Mouse (Mus musculus) forebrain, embryonic 10.5 days (tissue): ENCODE data around the gene Crkl. TPM values are rescaled to one million over a fixed set of nuclear protein-coding genes. Genes with fewer than 3 reads are reported as not detected.

Experiments used
- DNase-seq: peaks from one replicate; pipeline ENCODE4 v3.0.0-alpha.2; 2017; ENCODE audit warnings: low spot score; ENCODE audit errors: extremely low spot score
- H3K27ac ChIP-seq: fragments of 300-500 bp; sonication (generic); 2 replicates; pipeline ENCODE4 v1.5.1; 2016; ENCODE audit warnings: mild to moderate bottlenecking
- H3K27me3 ChIP-seq: fragments of 300-500 bp; sonication (generic); 2 replicates; pipeline ENCODE4 v1.6.1; 2016; ENCODE audit warnings: mild to moderate bottlenecking; ENCODE audit not compliant: poor library complexity, severe bottlenecking
- H3K36me3 ChIP-seq: fragments of 300-500 bp; sonication (generic); replicated peaks from 2 replicates; pipeline ENCODE4 v1.6.1; 2016; ENCODE audit warnings: mild to moderate bottlenecking, moderate library complexity
- H3K4me1 ChIP-seq: fragments of 300-500 bp; sonication (generic); 2 replicates; pipeline ENCODE4 v1.6.1; 2016
- H3K4me3 ChIP-seq: fragments of 300-500 bp; sonication (generic); 2 replicates; pipeline ENCODE4 v1.5.1; 2016; ENCODE audit warnings: mild to moderate bottlenecking, moderate library complexity
- H3K9me3 ChIP-seq: fragments of 300-500 bp; sonication (generic); 2 replicates; pipeline ENCODE4 v1.6.1; 2016; ENCODE audit warnings: mild to moderate bottlenecking, moderate library complexity
- WGBS: fragments of 180-500 bp; shearing (Covaris S2); methylation state at CpG from one replicate; pipeline ENCODE4 v1.1.7; 2016; 5-methylcytosine and 5-hydroxymethylcytosine counted together
- polyA plus RNA-seq: library from polyadenylated mRNA; unstranded; fragments of >200 nt; fragmentation: Nextera tagmentation; extraction: Ambion mirVana; gene quantifications from 2 replicates; pipeline ENCODE4 v1.2.1, GENCODE M21; 2016

The Crkl gene
- polyA plus RNA-seq, 1 experiment from 2014 or later, result 72.9 TPM

DNA sequence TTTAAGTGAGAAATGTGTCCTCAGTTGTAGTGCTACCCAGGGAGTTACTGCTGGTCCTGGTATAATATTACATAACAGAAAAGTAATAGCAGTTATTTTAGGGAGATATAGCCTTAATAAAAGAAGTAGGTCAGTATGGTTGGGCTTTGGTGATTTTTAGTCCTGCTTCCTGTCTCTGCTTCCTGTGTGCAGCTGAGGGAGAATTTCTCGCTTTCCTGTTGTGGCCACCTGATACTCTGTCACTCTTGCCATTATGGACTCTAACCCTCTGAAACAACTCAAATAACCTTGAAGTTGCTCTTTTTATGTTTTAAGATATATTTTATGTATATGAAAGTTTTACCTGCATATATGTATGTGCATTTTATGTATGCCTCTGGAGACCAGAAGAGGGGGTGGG lies 9.8 kb downstream of the Crkl start:
- DNase-seq, result no peak
- Histone ChIP-seq H3K36me3 (peaks cover 84% of the 10 kb centered on the region), H3K27me3 (no peaks in the 10 kb centered on the region), H3K4me3 (no peak overlapping the region), H3K9me3 (no peaks in the 10 kb centered on the region; the same call in 1 of the 2 replicates), H3K4me1 (no peaks in the 10 kb centered on the region), H3K27ac (no peak overlapping the region)
- WGBS, result 91% methylated on average over 1 of the region's 1 CpGs

DNA sequence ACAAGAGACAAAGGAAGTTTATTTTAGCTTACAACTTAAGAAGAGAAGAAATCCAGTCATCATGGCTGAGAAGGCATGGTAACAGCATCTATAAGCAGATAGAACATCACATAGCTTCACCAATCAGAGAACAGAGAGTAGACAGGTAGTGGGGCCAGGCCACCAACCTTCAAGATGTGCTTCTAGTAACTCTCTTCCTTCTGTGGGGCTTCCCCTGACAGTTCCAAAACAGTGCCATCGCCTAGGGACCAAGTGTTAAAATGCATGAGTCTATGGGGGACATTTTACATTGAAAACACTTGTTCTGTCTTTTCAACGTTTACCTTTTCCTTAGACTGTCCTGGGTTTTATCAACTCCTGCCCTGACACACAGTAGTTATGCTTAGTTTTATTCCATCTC lies 11.4 kb downstream of the Crkl start:
- Histone ChIP-seq H3K4me1 (no peaks in the 10 kb centered on the region), H3K27ac (no peak overlapping the region), H3K27me3 (no peaks in the 10 kb centered on the region), H3K36me3 (peaks cover 81% of the 10 kb centered on the region), H3K4me3 (no peak overlapping the region), H3K9me3 (no peaks in the 10 kb centered on the region)
- no peak for DNase-seq
- WGBS, result 91% methylated on average over 2 of the region's 2 CpGs

GRCm38 (mm10) chr16:17466875-17467663 lies 15.3 kb downstream of the Crkl start:
- Histone ChIP-seq H3K4me1 (no peaks in the 10 kb centered on the region), H3K27me3 (no peaks in the 10 kb centered on the region), H3K9me3 (no peaks in the 10 kb centered on the region), H3K36me3 (peaks cover 80% of the 10 kb centered on the region), H3K27ac (no peak overlapping the region), H3K4me3 (no peak overlapping the region)
- WGBS, result 92% methylated on average over 4 of the region's 4 CpGs
- no peak for DNase-seq

- H3K36me3 ChIP-seq, result peaks cover 85% of the 10 kb centered on the region
- no peak for DNase-seq
- no peaks in the 10 kb centered on the region for H3K9me3 ChIP-seq
- H3K27me3 ChIP-seq, result no peaks in the 10 kb centered on the region
- no peak overlapping the region for H3K27ac ChIP-seq
- no peaks in the 10 kb centered on the region for H3K4me1 ChIP-seq
- WGBS, result 85% methylated on average over 6 of the region's 6 CpGs
- no peak overlapping the region for H3K4me3 ChIP-seq
Measured at GRCm38 (mm10) chr16:17472498-17472897, 20.7 kb downstream of the Crkl start.

GRCm38 (mm10) chr16:17474091-17474490 lies 22.3 kb downstream of the Crkl start:
- no peaks in the 10 kb centered on the region for H3K9me3 ChIP-seq
- H3K27me3 ChIP-seq, result no peaks in the 10 kb centered on the region
- H3K36me3 ChIP-seq, result peaks cover 87% of the 10 kb centered on the region
- no peak overlapping the region for H3K27ac ChIP-seq
- no peak for DNase-seq
- H3K4me1 ChIP-seq, result no peaks in the 10 kb centered on the region
- H3K4me3 ChIP-seq, result no peak overlapping the region

DNA sequence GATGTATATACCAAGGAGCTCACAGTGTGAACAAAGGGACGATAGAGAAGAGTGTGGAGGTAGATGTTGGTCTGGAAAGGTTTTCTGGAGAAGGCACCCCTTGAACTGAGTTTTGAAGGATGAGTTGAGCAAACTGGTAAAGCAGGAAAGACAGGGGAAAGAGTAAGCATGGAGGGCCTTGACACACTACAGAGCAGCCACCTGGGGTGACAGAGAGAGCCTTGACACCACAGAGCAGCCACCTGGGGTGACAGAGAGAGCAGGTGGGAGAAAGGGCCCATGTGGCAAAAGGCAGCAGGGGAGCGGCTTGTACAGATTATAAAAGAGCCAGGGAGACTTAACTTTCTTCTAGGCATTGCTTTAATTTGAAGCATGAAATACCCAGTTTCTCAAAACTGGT lies 23.0 kb downstream of the Crkl start:
- H3K36me3 ChIP-seq, result peaks cover 87% of the 10 kb centered on the region

GRCm38 (mm10) chr16:17475326-17475725 lies 23.5 kb downstream of the Crkl start:
- peaks cover 87% of the 10 kb centered on the region for H3K36me3 ChIP-seq
- no peak for DNase-seq
- no peaks in the 10 kb centered on the region for H3K9me3 ChIP-seq
- H3K4me3 ChIP-seq, result no peak overlapping the region
- WGBS, result 90% methylated on average over 4 of the region's 4 CpGs
- no peaks in the 10 kb centered on the region for H3K4me1 ChIP-seq
- H3K27me3 ChIP-seq, result no peaks in the 10 kb centered on the region
- H3K27ac ChIP-seq, result no peak overlapping the region

More for the DNA sequence above, 23.0 kb downstream of the Crkl start:
- WGBS, result 93% methylated on average over 2 of the region's 2 CpGs
- Histone ChIP-seq H3K9me3 (no peaks in the 10 kb centered on the region), H3K4me3 (no peak overlapping the region), H3K27me3 (no peaks in the 10 kb centered on the region), H3K27ac (no peak overlapping the region), H3K4me1 (no peaks in the 10 kb centered on the region)
- no peak for DNase-seq

DNA sequence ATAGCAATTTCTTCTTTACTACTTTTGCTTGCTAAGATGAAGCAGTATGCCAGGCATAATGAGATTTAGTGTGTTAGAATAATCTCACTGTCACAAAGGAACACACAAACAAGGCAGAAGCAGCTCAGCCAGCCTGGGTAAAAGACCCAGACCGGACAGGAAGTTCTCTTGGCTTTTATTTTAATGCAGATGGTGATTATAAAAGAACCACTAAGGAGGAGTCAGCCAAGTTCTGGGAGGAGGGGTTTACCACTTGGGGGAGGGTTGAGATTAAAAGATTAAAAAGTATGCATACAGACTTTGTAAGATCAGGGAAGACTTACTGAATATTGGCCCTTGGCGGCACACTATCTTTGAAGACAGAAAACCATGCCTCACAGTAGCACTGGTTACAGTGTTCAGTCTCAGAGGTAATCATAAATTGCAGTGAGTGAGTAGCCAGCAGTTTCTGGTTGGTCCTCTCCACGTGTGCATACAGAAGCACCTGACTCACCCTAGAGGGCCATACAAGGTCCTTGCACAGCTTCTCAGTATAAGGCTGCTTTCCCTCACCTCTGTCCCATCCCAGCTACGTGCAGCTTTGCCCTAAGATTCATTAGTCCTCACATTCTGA lies 26.6 kb downstream of the Crkl start:
- Histone ChIP-seq H3K4me1 (no peaks in the 10 kb centered on the region), H3K27me3 (no peaks in the 10 kb centered on the region), H3K9me3 (no peaks in the 10 kb centered on the region), H3K36me3 (peaks cover 87% of the 10 kb centered on the region), H3K27ac (no peak overlapping the region), H3K4me3 (no peak overlapping the region)
- no peak for DNase-seq
- 90% methylated on average over 4 of the region's 4 CpGs for WGBS

DNA sequence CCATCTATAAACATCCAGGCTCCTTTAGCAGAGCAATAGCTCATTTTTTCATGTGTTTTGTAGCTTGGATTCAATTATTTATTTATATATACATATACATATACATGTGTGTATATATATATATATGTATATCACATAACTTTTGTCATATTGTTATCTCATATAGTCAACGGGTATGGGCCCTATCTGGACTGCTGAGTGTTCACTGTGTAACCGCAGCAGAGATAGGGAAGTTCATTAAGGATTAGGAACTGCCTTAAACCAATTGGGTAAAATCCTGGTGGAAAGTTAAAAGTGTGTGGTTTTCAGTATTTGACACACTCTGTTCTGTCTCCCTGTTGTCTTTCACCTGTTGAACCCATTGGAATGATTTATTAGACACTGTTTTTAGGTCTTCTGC lies 29.7 kb downstream of the Crkl start:
- H3K9me3 ChIP-seq, result no peaks in the 10 kb centered on the region
- no peak overlapping the region for H3K27ac ChIP-seq
- H3K27me3 ChIP-seq, result no peaks in the 10 kb centered on the region
- DNase-seq, result no peak
- no peaks in the 10 kb centered on the region for H3K4me1 ChIP-seq
- peaks cover 98% of the 10 kb centered on the region for H3K36me3 ChIP-seq
- no peak overlapping the region for H3K4me3 ChIP-seq
- WGBS, result 93% methylated on average over 2 of the region's 2 CpGs

DNA sequence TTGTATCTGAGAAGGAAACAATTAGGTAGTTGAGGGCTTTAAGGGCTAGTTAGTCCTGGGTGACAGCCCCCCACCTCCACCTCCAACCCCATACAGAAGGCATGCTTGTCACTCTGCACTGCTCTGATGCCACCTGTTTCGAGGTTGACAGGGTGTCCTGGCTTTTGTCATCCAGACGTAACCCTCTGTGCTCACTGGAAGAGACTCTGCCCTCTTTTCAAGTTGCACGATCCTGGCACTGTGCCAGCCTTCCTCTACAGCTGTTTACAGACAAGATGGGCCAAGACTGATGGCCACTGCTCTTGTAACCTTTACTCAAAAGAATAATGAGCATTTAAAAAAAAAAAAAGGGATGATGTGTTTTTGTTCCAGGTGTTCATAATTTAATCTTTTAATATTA lies 34.7 kb downstream of the Crkl start:
- peaks cover 66% of the 10 kb centered on the region for H3K36me3 ChIP-seq
- no peak overlapping the region for H3K4me3 ChIP-seq

DNA sequence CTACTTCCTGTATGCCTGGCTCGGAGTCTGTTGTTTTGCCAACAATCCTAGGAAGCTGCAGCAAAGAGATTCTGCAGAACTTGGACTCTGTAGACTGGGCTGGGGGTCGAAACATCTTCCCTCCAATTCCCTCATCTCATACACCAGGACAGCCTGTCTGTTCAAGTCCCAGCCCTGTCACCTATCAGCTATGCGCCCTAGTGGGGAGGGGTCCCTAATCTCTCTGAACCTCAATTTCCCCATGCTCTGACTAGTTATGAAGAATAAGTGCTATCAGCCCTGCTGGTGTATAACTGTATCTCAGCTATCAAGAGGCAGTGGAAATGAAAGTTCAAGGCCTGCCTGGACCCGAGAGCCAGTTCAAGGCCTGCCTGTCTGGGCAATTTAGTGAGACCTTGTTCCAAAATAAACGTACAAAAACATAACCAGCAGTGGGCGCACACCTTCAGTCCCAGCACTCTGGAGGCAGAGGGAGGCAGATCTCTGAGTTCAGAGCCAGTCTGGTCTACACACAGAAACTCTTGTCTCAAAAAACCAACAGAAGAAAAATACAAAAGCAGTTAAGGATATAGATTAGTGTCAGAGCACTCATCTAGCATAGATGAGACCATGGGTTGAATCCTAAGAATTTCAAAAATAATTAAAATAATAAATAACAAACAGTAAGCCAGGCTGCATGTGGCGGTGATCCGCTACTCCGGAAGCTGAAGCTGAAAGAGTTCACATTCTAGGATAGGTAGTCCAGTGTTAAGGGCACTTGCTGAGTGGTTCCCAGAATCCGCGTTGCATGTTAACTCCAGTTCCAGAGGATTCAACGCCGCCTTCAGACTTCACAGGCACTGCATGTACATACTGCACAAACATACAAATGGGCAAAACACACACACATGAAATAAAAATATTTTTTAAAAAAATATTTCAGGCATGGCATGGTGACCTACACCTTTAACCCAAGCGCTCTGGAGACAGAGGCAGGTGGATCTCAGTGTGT lies 37.0 kb downstream of the Crkl start:
- peaks cover 16% of the 10 kb centered on the region for H3K4me1 ChIP-seq
- peaks cover 30% of the 10 kb centered on the region for H3K27me3 ChIP-seq
- H3K4me3 ChIP-seq, result peak overlapping the region; percentile 62
- no peak for DNase-seq
- no peaks in the 10 kb centered on the region for H3K9me3 ChIP-seq
- peaks cover 44% of the 10 kb centered on the region for H3K36me3 ChIP-seq
- H3K27ac ChIP-seq, result no peak overlapping the region
- 48% methylated on average over 14 of the region's 14 CpGs for WGBS

More for the DNA sequence above, 34.7 kb downstream of the Crkl start:
- 96% methylated on average over 3 of the region's 3 CpGs for WGBS
- Histone ChIP-seq H3K27me3 (peaks cover 23% of the 10 kb centered on the region), H3K4me1 (peaks cover 16% of the 10 kb centered on the region), H3K9me3 (no peaks in the 10 kb centered on the region), H3K27ac (no peak overlapping the region)
- DNase-seq, result no peak

DNA sequence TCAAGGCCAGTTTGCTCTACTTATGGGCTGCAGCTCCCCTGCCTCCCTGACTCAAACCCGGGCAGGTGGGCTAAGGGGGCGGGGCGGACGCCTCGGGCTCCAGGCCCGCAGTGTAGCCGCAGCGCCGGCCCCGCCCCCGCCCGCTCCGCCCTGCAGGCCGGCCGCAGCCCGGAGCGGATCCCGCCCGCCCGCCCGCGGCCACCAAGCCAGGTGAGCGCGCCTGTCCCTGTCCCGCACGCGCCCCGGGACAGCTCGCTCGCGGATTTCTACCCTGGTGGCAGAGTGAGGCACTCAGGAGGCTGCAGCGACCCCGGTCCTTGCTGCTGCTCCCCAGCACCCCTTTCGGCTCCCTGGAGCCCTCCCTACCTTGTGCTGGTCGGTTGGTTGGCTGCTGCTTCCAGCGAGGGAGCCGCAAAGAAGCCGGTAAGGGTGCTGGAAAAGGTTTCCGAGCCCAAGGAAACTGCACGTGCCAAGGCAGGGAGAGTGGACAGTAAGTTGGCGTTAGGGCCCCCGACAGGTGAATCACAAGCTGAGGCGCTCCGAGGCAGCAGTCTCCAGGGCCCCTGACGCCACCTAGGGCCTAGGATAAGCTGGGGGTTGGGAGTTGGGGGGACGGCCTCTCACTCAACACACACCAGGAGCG lies 37.8 kb downstream of the Crkl start, which contains the start of gene Aifm3:
Aifm3 (plus strand) TSS at position 143 of the 643 bp plus-strand sequence.
- Histone ChIP-seq H3K36me3 (peaks cover 35% of the 10 kb centered on the region), H3K4me1 (peaks cover 16% of the 10 kb centered on the region), H3K27me3 (peaks cover 30% of the 10 kb centered on the region), H3K9me3 (no peaks in the 10 kb centered on the region), H3K27ac (peak within 1 kb of the TSS; percentile 65; the same call in 1 of the 2 replicates), H3K4me3 (peak within 1 kb of the TSS; percentile 62)
- no peak for DNase-seq
- WGBS, result under 1% methylated on average over 47 of the region's 47 CpGs
